Mouse (Mus musculus) cerebellum, postnatal 14 days (tissue): ENCODE data around the gene Ess2.

Experiments used
- DNase-seq, 2 experiments: peaks; one replicate each; pipeline ENCODE4 v3.0.0; 2021; ENCODE audit warnings: mixed read lengths in 2 of 2

Ess2 gene

DNA sequence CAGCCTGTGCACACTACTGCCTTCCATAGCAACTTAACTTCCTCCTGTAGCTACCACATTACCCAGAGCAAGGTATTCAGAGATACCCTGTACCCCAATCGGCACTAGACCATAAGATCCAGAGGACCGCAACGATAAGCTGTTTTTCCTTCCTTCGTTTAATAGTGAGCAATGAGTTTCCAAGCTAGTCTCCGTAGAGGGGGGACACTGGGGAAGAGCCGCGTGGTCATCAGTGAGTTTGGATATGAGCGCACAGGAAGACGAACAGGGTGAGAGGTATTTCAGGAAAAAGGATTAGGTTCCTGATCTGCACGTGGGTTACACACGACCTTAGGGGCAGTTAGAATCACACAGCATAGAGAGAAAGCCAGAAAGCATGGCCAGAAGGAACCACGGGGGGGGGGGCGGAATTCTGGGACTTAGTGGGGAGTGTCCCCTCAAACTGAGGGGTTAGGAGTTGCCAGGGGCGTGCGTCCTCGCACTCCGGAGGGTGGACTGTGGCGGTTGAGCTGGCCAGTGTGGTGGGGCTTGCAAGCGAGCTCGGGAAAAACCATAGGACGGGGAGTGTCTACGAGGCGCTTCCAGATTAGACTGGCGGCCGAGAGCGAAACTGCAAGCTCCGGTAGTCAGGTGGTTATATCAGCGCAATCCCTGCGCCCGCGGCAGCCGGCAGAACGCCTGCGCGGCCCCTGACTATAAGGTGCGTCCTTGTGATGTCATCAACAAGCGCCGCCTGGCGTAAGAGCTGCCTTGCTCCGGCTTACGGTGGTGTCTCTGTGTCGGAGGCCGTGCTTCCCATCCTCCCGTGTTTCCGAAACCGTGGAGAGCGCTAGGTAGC lies 10.4 kb upstream of the Ess2 start:
- DNase-seq: peak; percentile 98

DNA sequence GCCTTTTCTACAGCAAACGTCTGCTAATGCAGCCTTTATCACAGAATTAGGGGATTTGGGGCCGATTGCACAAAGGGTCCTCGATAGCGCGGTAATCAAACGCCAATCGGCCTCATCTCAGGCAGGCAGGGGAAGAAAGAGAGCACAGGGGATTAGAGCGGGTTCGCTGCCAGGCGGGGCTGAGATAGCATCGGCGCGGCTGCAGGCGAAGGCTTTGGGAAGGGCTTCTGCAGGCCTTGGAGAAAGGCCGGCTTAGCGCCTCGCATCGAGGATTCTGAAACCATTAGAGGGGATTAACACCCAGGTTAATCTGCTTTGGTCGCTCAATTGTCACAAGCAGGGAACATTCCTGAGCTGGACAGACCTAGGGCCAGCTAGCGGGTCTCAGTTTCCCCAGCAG lies 9.4 kb upstream of the Ess2 start:
- no peak for DNase-seq

DNA sequence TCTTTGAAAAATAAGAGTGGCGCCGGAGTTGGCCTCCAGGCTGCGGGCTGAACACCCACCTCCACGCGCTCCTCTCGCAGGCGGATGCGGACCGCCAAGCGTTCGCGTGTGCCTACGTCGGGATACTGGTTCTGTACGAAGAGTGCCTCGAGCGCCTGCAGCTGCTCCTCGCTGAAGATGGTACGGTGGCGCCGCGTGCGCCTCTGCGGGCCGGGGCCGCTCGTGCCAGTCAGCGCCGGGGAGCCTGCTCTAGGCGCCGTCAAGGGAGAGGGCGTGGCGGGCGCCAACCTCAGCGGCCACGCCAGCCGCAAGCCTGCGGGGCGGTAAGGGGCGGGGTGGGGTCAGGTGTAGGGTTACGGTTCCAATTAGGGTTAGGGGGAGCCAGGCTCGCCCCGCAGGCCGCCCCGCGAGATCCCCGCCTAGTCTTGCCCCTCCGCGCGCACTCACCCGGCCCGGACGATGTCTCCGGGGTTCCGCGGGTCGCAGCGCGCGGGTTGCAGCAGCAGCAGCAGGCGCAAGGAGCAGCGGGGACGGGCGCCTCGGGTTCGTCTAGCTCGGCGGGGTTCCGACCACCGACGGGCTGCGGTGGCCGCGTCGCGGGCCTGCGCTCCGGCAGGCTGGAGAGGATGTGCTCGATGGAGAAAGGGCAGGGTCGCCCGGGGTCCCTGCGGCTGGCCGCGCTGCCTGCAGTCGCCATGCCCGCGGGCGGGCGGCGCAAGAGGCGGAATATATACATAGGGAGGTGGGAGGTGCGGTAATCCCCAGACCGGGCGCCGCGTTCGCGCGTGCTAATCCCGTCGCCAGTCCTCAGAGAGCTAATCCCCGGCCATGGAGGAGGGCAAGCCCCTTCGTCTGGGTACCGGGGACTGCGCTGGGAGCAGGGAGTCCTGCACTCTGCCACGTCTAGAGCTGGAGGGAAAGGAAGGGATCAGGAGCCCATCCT lies 3.4 kb upstream of the Ess2 start, which contains the start of gene Gsc2:
Gene Gsc2, minus strand, starts transcription at position 753 of the 943 bp plus-strand sequence.
- DNase-seq: no peak

DNA sequence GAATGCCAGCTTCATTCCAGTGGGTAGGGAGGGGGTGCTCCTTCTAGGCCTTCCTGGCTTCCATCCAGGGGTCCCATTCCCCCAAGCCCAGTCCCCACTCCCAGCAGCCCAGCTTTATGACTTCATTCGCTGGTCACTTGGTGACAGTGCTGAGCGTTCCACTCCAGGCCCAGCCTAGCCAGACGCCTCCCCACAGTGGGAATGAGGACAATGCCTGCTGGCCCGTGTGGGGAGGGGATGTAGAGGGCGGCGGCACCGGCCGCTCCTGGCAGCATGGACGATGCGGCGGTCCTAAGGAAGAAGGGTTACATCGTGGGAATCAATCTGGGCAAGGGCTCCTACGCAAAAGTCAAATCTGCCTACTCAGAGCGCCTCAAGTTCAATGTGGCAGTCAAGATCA lies 12.7 kb downstream of the Ess2 start, which contains the start of the genes Dgcr2 and Tssk2:
Gene Dgcr2, minus strand, starts transcription at position 101 of the 400 bp plus-strand sequence.
Gene Tssk2, plus strand, starts transcription at position 176 of the 400 bp plus-strand sequence.
- DNase-seq: no peak

DNA sequence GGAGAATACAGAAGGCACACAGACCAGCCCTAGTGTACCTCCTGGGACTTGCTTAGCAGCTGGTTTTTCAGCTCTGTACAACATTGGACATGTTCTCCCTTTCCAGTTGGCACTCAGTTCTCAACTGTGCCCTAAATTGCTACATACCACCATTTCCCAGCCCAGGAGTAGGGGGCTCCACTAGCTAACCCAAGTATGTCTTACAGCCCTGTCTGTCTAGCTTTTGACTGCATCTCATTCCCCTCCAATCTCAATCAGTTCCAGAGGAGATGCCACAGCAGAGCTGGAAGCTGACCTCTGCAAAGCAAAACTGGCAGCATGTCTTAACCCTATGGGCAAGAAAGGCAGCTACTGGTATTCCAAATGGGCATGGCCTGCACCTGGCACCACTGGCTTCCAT lies 15.1 kb downstream of the Ess2 start:
- DNase-seq: no peak

DNA sequence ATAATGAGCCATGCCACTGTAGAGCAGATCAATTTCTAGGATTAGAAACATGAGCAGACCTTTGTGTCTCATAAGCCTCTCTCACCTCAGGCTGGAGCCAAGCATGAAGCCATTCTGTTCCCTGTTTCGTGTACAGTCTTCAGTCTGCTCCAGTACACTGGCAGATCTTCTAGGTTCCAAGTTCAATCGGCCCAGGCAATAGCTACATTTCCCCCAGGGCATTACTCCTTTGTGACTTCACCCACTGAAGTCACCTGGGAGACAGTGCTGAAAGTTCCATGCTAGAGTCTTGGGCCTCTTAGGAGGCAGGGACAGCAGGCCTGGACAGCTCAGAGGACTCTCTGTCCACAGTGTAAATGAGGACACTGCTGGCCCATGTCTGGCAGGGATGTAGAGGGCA lies 17.2 kb downstream of the Ess2 start, which contains the start of gene Tssk1:
Gene Tssk1, plus strand, starts transcription at position 301 of the 400 bp plus-strand sequence.
- no peak for DNase-seq

DNA sequence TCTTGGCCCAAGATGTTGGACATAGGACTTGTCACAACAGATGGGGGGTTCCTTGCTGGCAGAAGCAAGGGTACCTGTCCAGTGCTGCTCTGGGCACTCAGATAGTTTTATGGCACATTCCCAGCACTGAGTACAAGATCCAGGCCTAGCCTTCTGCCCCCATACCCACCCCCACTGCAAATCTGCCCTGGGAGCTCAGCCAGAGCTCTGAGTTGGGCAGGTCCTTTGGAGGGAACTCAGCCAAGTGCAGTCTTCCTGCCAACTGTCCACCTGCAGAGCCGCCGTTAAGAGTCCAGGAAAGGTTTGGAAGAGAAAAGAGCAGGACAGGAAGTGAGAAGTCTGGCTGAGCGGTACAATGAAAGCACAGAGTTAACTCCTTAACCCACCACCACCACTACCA lies 18.5 kb downstream of the Ess2 start:
- peak; percentile 94 to 96 for DNase-seq

DNA sequence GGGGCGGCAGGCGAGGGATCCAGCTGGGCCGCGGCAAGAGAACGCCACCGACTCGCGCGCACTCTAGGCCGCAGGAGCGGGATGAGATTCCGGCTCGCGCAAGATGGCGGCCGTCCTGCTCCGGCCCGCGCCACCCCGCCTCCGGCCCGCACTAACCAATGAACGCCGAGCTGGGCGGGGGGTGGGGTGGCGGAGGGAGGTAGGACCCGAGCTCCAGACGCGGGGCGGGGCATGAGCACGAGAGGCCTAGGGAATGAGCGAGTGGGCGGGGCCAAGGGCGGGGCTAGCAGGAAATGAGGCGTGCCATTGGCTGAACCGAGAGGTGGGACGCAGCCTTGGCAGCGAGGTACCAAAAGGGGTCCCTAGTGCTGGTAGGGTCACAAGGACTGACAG lies 19.6 kb downstream of the Ess2 start, which contains the start of gene Gm20518:
Gene Gm20518, minus strand, starts transcription at position 105 of the 393 bp plus-strand sequence.
- DNase-seq: peak; percentile 100

DNA sequence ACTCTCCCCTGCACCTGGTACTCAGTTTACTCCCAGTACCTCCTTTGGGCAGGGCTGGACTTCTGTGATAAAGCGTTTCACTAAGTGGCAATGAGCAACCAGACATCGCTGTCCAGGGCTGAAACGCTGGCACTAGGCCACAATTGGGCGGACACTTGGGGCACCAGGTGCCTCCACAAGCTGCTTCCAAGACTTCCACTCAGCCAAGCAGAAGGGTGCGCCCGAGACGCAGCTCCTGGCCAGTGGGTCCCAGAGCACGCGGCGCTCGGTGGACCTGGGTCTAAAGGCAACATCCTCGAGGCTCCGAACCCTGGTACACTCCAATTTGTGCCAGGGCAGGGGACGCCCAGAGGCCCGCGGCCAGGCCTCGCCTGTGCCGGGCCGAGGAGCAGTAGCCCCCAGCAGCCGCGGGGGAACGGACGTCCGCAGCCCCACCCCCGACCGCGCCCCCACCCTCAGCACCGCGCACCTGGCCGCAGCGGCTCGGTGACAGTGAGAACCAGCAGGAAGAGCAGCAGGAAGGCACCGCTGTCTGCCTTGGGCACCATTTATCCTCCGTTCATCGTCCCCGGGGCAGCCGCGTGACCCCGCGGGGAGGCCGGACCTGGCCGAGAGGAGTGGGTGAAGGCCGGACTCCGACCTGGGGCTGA lies 20.1 kb downstream of the Ess2 start:
- DNase-seq: peak; percentile 95 to 98

DNA sequence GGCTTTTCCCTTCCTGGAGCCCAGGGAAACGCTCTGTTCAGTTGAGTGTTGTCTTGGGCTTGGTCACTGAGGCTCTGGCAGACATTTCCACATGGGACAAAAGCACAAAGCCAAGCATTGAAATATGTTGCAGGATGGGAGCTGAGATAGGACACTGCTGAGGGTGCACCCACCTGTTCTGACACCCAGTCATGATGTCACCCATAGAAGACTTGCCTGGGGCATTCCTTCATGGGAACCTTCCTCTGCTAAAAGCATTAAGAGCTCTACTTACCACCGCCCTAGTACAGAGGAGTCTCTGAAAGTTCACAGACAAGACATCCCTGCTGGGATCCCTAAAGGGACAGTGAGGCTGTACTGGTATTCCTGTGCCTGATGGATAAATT lies 20.8 kb downstream of the Ess2 start:
- DNase-seq: peak; percentile 28 to 40

DNA sequence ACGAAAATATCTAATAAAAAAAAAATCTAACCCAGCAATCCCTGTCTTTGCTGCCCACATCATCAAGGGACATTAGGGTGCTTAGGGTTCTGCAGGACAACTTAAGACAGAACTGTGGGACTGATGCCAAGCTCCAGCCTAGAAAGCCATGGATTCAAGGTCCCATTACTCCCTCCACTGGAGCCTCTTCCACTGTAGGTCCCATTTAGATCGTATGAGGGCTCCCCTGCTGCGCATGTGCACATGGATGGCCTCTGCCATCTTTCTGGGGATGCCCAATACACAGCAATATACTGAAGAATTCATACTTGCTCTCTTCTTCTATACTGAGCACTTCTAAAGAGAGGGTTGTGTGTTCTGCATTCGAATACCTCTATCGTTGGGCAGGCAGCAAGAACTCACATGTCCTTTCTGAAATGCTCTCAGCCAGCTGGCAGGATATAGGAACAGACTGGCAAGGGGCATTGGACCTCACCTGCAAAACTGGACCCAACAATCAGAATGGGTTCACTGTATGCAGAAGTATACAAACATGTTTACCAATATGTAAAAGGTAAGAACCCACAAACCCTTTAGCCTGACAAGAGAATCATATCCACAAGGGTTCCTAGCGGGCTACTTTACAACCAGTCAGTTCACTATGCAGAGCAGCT lies 21.3 kb downstream of the Ess2 start:
- peak; percentile 45 to 56 for DNase-seq

DNA sequence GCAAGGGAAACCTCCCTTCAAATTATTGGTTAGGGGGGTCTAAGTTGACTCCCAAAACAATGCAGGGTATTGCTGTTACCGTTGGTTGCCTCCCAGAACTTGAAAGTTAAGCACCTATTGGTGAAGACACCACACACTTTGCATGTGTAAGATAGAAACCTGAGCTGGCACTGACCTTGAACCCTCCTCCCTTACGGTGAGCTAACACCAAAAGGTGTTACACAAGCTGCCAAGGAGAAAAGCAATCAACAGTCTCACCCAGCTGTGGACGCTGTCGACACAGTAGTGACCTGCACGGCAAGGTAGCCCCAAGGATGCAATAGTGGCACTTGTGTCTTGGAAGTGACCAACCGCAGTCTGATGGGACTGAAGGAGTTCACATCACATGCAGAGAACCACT lies 27.0 kb downstream of the Ess2 start:
- DNase-seq: no peak

DNA sequence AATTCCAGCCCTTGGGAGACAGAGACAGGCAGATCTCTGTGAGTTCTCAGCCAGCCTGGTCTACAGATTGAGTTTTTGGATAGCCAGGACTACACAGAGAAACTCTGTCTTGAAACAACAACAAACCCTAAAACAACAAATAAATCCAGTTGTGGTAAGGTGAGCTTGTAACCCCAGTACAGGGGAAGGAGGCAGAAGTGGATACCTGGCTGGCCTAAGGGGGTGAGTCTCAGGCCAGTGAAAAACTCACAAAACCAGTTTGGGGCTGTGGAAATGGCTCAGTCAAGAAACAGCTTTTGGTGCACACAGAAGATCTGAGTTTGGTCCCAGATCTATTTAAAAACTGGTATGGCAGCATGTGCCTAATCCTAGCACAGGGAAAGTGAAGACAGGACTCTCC lies 29.0 kb downstream of the Ess2 start:
- no peak for DNase-seq

DNA sequence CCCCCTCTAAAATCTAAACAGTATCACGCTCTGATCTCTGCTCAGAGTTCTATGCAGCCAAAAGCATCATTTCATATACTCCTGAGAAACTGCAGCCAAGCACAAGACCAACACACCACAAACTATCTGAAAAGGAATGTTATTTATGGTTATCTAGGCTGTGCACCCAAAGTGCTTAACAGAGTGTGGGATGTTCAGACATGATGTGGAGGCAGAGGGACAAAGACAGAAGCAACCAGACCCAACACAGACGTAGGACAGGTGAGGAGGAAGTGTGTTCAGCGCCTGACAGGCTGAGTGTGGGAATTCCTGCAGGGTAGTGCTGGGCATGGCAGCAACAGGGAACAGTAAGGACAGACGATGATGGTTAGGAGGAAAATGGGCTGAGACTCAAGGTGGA lies 31.6 kb downstream of the Ess2 start:
- DNase-seq: no peak

DNA sequence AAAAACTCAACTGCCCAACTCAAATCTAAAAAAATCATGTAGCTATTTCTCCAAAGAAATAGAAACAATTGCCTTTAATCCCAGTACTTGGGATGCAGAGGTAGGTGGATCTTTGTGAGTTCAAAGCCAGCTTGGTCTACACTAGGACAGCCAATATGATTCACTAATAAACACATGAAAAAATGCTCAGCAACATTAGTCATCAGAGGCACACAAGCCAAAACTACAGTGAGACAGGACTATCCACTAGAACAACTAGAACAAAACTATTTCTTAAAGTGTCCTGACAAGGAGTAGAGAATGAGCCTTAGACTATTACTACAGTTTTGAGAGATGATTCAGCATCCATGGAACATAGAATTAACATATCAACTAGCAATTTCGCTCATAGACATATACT lies 35.1 kb downstream of the Ess2 start:
- DNase-seq: no peak

DNA sequence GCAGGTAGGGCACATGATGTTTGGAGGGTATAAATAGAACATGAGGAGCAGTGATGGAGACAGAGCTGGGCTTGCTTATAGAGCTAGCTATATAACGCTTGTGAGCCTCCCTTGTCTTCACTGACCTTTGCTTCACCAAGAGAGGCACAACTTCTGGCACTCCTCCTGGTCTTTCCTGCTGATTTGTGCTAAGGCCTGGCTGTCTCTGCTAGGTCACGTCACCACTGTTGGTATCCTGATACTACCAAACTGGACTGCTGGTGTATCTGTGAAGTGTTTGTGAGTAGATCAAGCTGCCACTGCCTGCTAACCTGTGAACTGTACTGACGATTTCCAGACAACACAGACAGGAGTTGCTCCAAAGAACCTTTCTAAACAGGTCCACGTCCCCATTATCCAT lies 36.0 kb downstream of the Ess2 start:
- DNase-seq: no peak

DNA sequence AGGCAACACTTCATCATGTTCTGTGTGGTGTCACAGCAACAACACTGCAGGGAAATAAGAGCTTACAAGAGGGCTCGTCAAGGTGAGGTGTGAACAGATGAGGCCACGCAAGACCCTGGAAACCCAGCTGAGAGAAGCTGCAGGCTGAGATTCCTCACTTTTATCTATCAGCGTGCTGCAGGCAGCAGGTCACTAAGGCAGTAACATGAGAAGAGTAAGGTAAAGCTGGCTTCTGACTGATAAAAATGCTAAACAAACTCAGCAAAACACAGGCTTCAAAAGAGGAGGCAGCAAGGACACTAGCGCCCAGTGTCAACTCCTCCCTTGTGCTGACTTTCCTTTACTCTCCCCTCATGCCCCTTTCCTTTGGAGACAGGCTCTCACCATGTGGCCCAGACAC lies 38.2 kb downstream of the Ess2 start:
- DNase-seq: no peak

DNA sequence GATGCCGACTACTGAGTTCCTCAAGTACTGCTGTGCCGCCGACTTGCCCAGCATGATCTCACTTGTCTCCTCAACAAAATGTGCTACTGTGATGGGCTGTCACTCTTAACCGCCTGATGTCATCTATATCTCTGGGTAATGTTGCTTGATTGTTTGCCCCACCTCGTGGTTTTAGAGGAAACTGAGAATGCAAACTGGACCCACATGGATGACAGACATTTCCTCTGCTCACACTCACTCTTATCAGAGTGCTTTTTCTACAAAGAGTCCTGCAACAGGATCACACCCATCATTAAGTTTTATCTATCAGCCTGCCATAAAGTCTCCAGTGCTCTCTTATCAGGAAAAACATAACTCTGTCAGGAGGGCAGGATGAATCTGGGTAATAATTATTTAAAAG lies 39.9 kb downstream of the Ess2 start:
- DNase-seq: no peak

DNA sequence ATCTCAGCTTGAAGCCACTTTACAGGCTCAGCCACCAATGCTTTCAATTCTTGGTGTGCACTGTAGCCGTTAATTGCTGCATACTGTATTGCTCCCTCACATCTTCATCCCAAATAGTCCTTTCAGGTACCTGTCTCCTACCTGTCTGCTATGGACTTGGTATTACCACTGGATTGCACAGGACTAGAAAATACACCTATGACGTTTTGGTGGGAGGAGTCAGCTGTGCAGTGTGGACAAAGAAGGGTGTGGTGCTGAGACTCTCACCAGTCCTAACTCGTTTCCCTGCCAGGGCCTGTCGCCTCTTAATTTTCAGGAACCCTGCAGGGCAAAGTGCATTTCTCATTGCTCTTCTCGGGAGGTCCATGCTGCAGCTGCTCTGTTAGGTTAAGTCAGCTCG lies 45.4 kb downstream of the Ess2 start:
- no peak for DNase-seq

DNA sequence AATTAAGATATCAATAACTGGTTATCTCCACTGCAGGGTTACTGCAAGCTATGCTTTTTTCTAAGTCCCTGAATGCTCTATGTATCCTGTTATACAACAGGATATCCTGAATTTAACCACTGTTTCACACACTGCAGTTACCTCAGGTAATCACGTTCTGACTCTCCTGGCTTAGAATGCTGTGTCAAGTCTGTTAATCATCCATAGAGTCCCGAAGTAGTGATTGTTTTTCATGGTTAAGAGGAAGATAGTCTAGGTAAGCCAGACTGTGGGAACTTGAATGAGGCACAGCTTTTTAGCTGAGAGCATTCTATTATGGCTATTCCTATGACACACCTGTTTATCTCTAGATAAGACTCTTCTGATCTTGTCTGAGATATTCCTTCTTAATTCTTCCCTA lies 45.9 kb downstream of the Ess2 start:
- DNase-seq: no peak

DNA sequence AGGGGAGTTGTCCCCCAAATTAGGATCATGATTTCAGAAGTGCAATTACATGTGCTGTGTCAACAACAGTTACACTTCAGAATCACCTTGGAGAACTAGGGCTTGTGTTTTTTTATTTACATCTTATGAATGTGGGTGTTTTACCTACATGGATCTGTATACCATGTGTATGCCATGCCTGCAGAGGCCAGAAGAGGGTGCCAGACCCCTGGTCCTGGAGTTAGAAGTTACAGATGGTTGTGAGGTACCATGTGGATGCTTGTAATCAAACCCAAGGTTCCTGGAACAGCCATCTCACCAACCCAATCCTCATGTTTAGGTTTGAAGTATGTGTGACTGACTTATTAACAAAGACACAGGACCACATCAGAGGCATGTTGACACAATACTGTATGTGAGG lies 52.6 kb downstream of the Ess2 start:
- peak; percentile 60 to 74 for DNase-seq

DNA sequence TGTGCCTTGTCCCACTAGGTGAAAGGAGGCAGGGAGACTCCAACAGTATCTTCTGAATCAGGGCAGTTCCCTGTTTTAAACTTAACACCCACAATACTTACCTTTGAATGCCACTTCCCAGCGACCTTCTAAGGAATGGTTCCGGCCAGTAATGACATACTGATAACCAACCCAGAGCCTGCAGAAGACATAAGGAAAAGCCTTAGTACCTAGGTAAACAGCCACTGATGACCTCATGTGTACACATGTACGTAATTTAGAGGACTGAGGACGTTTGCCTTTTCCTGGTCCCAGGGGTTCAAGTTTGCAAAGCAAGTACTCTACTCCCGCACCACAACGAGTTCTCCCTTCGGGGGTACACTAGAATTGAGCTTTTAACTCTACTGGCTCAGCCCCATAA lies 54.0 kb downstream of the Ess2 start:
- DNase-seq: no peak
